Mouse (Mus musculus) kidney, postnatal 0 days (tissue): ENCODE results near the gene Trappc10. TPM values are rescaled to one million over a fixed set of nuclear protein-coding genes. Genes with fewer than 3 reads are reported as not detected.

ENCODE experiments used
- ATAC-seq: fragments of 200-750 bp; cut with Nextera tagmentation; replicated peaks from 2 replicates; pipeline ENCODE4 v1.8.0; 2017; ENCODE audit warnings: low read depth, moderate number of reproducible peaks, moderate TSS enrichment, moderate library complexity; ENCODE audit not compliant: low FRiP score
- DNase-seq: peaks from one replicate; pipeline ENCODE4 v3.0.0-alpha.2; 2016; ENCODE audit warnings: low spot score
- H3K27ac ChIP-seq: fragments of 300-500 bp; sonication (generic); 2 replicates; pipeline ENCODE4 v1.5.1; 2014; ENCODE audit warnings: mild to moderate bottlenecking
- H3K27me3 ChIP-seq: fragments of 300-500 bp; sonication (generic); 2 replicates; pipeline ENCODE4 v1.6.1; 2014; ENCODE audit warnings: low read length, mixed read lengths; ENCODE audit not compliant: insufficient read depth
- H3K36me3 ChIP-seq: fragments of 300-500 bp; sonication (generic); 2 replicates; pipeline ENCODE4 v1.6.1; 2014; ENCODE audit warnings: low read length, mixed read lengths; ENCODE audit not compliant: insufficient read depth
- H3K4me1 ChIP-seq: fragments of 300-500 bp; sonication (generic); replicated peaks from 2 replicates; pipeline ENCODE4 v1.6.1; 2014; ENCODE audit warnings: antibody characterized with exemption, low read length, mixed read lengths; ENCODE audit not compliant: insufficient read depth
- H3K4me2 ChIP-seq: fragments of 300-500 bp; sonication (generic); 2 replicates; pipeline ENCODE4 v1.6.1; 2014; ENCODE audit warnings: mild to moderate bottlenecking, low read length, moderate library complexity, mixed read lengths
- H3K4me3 ChIP-seq: fragments of 300-500 bp; sonication (generic); replicated peaks from 2 replicates; pipeline ENCODE4 v1.5.1; 2014; ENCODE audit warnings: low read depth, low read length
- H3K9ac ChIP-seq: fragments of 300-500 bp; sonication (generic); 2 replicates; pipeline ENCODE4 v1.6.1; 2014; ENCODE audit warnings: low read depth, low read length
- H3K9me3 ChIP-seq: fragments of 300-500 bp; sonication (generic); replicated peaks from 2 replicates; pipeline ENCODE4 v1.6.1; 2016; ENCODE audit warnings: low read length, inconsistent platforms, mixed read lengths
- CTCF ChIP-seq: IDR thresholded peaks from 2 replicates; pipeline ENCODE4 v1.5.1; 2016; ENCODE audit warnings: antibody characterized with exemption, low read depth, mild to moderate bottlenecking, moderate library complexity
- WGBS: fragments of 180-500 bp; shearing (Covaris S2); extraction: QIAGEN DNeasy Blood & Tissue Kit; methylation state at CpG from one replicate; pipeline ENCODE4 v1.1.7; 2014; 5-methylcytosine and 5-hydroxymethylcytosine counted together
- polyA plus RNA-seq: library from polyadenylated mRNA; unstranded; fragments of >200 nt; fragmentation: Nextera tagmentation; extraction: Ambion mirVana; gene quantifications from 2 replicates; pipeline ENCODE4 v1.2.1, GENCODE M21; 2015

The Trappc10 gene
- polyA plus RNA-seq, 1 experiment from 2014 or later = 21.9 TPM

GRCm38 (mm10) chr10:78224136-78224535 lies 20.3 kb downstream of the Trappc10 start:
- H3K9ac ChIP-seq = no peak overlapping the region
- H3K4me1 ChIP-seq = no peaks in the 10 kb centered on the region
- no peak for DNase-seq
- H3K9me3 ChIP-seq = no peaks in the 10 kb centered on the region
- WGBS = 91% methylated on average over 6 of the region's 6 CpGs
- H3K36me3 ChIP-seq = peaks cover 8% of the 10 kb centered on the region; the same call in 1 of the 2 replicates
- no peak for ATAC-seq
- no peak overlapping the region for H3K27ac ChIP-seq
- H3K4me3 ChIP-seq = no peak overlapping the region
- TF ChIP-seq CTCF = no peak
- no peak overlapping the region for H3K4me2 ChIP-seq
- H3K27me3 ChIP-seq = no peaks in the 10 kb centered on the region

GRCm38 (mm10) chr10:78222908-78223307 lies 21.5 kb downstream of the Trappc10 start:
- H3K4me2 ChIP-seq = no peak overlapping the region
- no peaks in the 10 kb centered on the region for H3K27me3 ChIP-seq
- H3K4me3 ChIP-seq = no peak overlapping the region
- no peak overlapping the region for H3K27ac ChIP-seq
- no peaks in the 10 kb centered on the region for H3K4me1 ChIP-seq
- H3K36me3 ChIP-seq = peaks cover 11% of the 10 kb centered on the region
- TF ChIP-seq CTCF = no peak
- 88% methylated on average over 4 of the region's 4 CpGs for WGBS
- no peak overlapping the region for H3K9ac ChIP-seq
- H3K9me3 ChIP-seq = no peaks in the 10 kb centered on the region
- no peak for ATAC-seq
- no peak for DNase-seq

- no peak for DNase-seq
- H3K4me2 ChIP-seq = no peak overlapping the region
- no peaks in the 10 kb centered on the region for H3K27me3 ChIP-seq
- H3K27ac ChIP-seq = no peak overlapping the region
- no peak for ATAC-seq
- H3K9me3 ChIP-seq = no peaks in the 10 kb centered on the region
- no peak overlapping the region for H3K9ac ChIP-seq
- H3K4me1 ChIP-seq = no peaks in the 10 kb centered on the region
- 73% methylated on average over 7 of the region's 7 CpGs for WGBS
- peaks cover 25% of the 10 kb centered on the region for H3K36me3 ChIP-seq
- no peak overlapping the region for H3K4me3 ChIP-seq
- TF ChIP-seq CTCF = no peak
These were observed 23.1 kb downstream of the Trappc10 start for GRCm38 (mm10) chr10:78221315-78221714.

- WGBS = 90% methylated on average over 1 of the region's 1 CpGs
- no peak for DNase-seq
- H3K9ac ChIP-seq = no peak overlapping the region
- H3K4me3 ChIP-seq = no peak overlapping the region
- H3K27ac ChIP-seq = no peak overlapping the region
- H3K9me3 ChIP-seq = no peaks in the 10 kb centered on the region
- no peak for TF ChIP-seq CTCF
- H3K4me2 ChIP-seq = no peak overlapping the region
- H3K27me3 ChIP-seq = no peaks in the 10 kb centered on the region
- H3K36me3 ChIP-seq = peaks cover 37% of the 10 kb centered on the region
- no peaks in the 10 kb centered on the region for H3K4me1 ChIP-seq
- ATAC-seq = no peak
These were observed 24.9 kb downstream of the Trappc10 start for GRCm38 (mm10) chr10:78219528-78219927.

- peaks cover 45% of the 10 kb centered on the region for H3K36me3 ChIP-seq
- H3K27ac ChIP-seq = no peak overlapping the region
- DNase-seq (no peak), ATAC-seq (no peak)
- no peaks in the 10 kb centered on the region for H3K9me3 ChIP-seq
- no peak for TF ChIP-seq CTCF
- no peak overlapping the region for H3K4me2 ChIP-seq
- H3K4me3 ChIP-seq = no peak overlapping the region
- H3K9ac ChIP-seq = no peak overlapping the region
- 72% methylated on average over 6 of the region's 6 CpGs for WGBS
- no peaks in the 10 kb centered on the region for H3K27me3 ChIP-seq
- no peaks in the 10 kb centered on the region for H3K4me1 ChIP-seq
These were observed 25.9 kb downstream of the Trappc10 start for GRCm38 (mm10) chr10:78218576-78218975.

- ATAC-seq = no peak
- H3K9me3 ChIP-seq = no peaks in the 10 kb centered on the region
- no peak overlapping the region for H3K27ac ChIP-seq
- no peak for DNase-seq
- 59% methylated on average over 6 of the region's 6 CpGs for WGBS
- H3K4me3 ChIP-seq = no peak overlapping the region
- no peaks in the 10 kb centered on the region for H3K4me1 ChIP-seq
- no peak for TF ChIP-seq CTCF
- no peak overlapping the region for H3K4me2 ChIP-seq
- H3K9ac ChIP-seq = no peak overlapping the region
- peaks cover 57% of the 10 kb centered on the region for H3K36me3 ChIP-seq
- no peaks in the 10 kb centered on the region for H3K27me3 ChIP-seq
These were observed 27.9 kb downstream of the Trappc10 start for GRCm38 (mm10) chr10:78216376-78217083.

- no peak for TF ChIP-seq CTCF
- Histone ChIP-seq H3K4me1 (no peaks in the 10 kb centered on the region), H3K27me3 (no peaks in the 10 kb centered on the region), H3K4me3 (no peak overlapping the region), H3K4me2 (no peak overlapping the region), H3K9ac (no peak overlapping the region), H3K9me3 (no peaks in the 10 kb centered on the region), H3K27ac (no peak overlapping the region), H3K36me3 (peaks cover 64% of the 10 kb centered on the region)
- DNase-seq (no peak), ATAC-seq (no peak)
- WGBS = 96% methylated on average over 9 of the region's 9 CpGs
These were observed 30.1 kb downstream of the Trappc10 start for GRCm38 (mm10) chr10:78214371-78214770.
